Mouse (Mus musculus) hindbrain, embryonic 15.5 days (tissue): ENCODE data around the gene Taf3. TPM values are rescaled to one million over a fixed set of nuclear protein-coding genes. Genes with fewer than 3 reads are reported as not detected.

ENCODE experiments used
- ATAC-seq: fragments of 200-750 bp; cut with Nextera tagmentation; 2 replicates; pipeline ENCODE4 v1.8.0; 2017; ENCODE audit warnings: low read depth, moderate number of reproducible peaks, moderate TSS enrichment; ENCODE audit not compliant: low FRiP score
- H3K27ac ChIP-seq: fragments of 300-500 bp; sonication (generic); replicated peaks from 2 replicates; pipeline ENCODE4 v1.5.1; 2015; ENCODE audit warnings: mild to moderate bottlenecking, inconsistent platforms
- H3K27me3 ChIP-seq: fragments of 300-500 bp; sonication (generic); 2 replicates; pipeline ENCODE4 v1.6.1; 2015; ENCODE audit warnings: control low read depth, inconsistent platforms
- H3K36me3 ChIP-seq: fragments of 300-500 bp; sonication (generic); 2 replicates; pipeline ENCODE4 v1.6.1; 2015; ENCODE audit warnings: control low read depth, inconsistent platforms
- H3K4me1 ChIP-seq: fragments of 300-500 bp; sonication (generic); replicated peaks from 2 replicates; pipeline ENCODE4 v1.6.1; 2015; ENCODE audit warnings: control low read depth, inconsistent platforms
- H3K4me2 ChIP-seq: fragments of 300-500 bp; sonication (generic); 2 replicates; pipeline ENCODE4 v1.6.1; 2015; ENCODE audit warnings: moderate library complexity, mild to moderate bottlenecking, inconsistent platforms
- H3K4me3 ChIP-seq: fragments of 300-500 bp; sonication (generic); 2 replicates; pipeline ENCODE4 v1.5.1; 2015; ENCODE audit warnings: mild to moderate bottlenecking, inconsistent platforms
- H3K9ac ChIP-seq: fragments of 300-500 bp; sonication (generic); 2 replicates; pipeline ENCODE4 v1.6.1; 2015; ENCODE audit warnings: inconsistent platforms
- H3K9me3 ChIP-seq: fragments of 300-500 bp; sonication (generic); 2 replicates; pipeline ENCODE4 v1.6.1; 2016; ENCODE audit warnings: control low read depth, inconsistent platforms
- WGBS: fragments of 180-500 bp; shearing (Covaris S2); methylation state at CpG from one replicate; pipeline ENCODE4 v1.1.7; 2015; 5-methylcytosine and 5-hydroxymethylcytosine counted together
- polyA plus RNA-seq: library from polyadenylated mRNA; unstranded; fragments of >200 nt; fragmentation: Nextera tagmentation; extraction: Ambion mirVana; gene quantifications from 2 replicates; pipeline ENCODE4 v1.2.1, GENCODE M21; 2015

Gene Taf3
- polyA plus RNA-seq, 1 experiment from 2014 or later = 13.3 TPM

- Histone ChIP-seq H3K9me3 (no peaks in the 10 kb centered on the region), H3K4me3 (peak overlapping the region; percentile 28), H3K9ac (no peak overlapping the region), H3K36me3 (no peaks in the 10 kb centered on the region), H3K4me1 (peaks cover 25% of the 10 kb centered on the region), H3K27me3 (peaks cover 59% of the 10 kb centered on the region), H3K27ac (peak overlapping the region; percentile 32; the same call in 1 of the 2 replicates), H3K4me2 (peak overlapping the region; percentile 27)
- ATAC-seq = no peak
- WGBS = 3% methylated on average over 14 of the region's 14 CpGs
Observed at GRCm38 (mm10) chr2:9885217-9885770, 163.1 kb downstream of the Taf3 start.

- Histone ChIP-seq H3K36me3 (no peaks in the 10 kb centered on the region), H3K9me3 (no peaks in the 10 kb centered on the region), H3K27me3 (peaks cover 56% of the 10 kb centered on the region), H3K4me1 (peaks cover 25% of the 10 kb centered on the region), H3K4me3 (peak overlapping the region; percentile 28), H3K27ac (peak overlapping the region; percentile 32; the same call in 1 of the 2 replicates), H3K4me2 (peak overlapping the region; percentile 49), H3K9ac (no peak overlapping the region)
- under 1% methylated on average over 15 of the region's 15 CpGs for WGBS
- ATAC-seq = no peak
Observed at GRCm38 (mm10) chr2:9884533-9885216, 163.7 kb downstream of the Taf3 start.

GRCm38 (mm10) chr2:9883803-9884532, 164.4 kb downstream of the Taf3 start:
- H3K9ac ChIP-seq = no peak overlapping the region
- 0% methylated on average over 27 of the region's 27 CpGs for WGBS

GRCm38 (mm10) chr2:9882926-9883802, 165.2 kb downstream of the Taf3 start:
- Histone ChIP-seq H3K4me1 (peaks cover 24% of the 10 kb centered on the region), H3K27me3 (peaks cover 52% of the 10 kb centered on the region), H3K9ac (no peak overlapping the region), H3K27ac (peak overlapping the region; percentile 16; the same call in 1 of the 2 replicates), H3K36me3 (no peaks in the 10 kb centered on the region), H3K4me2 (peak overlapping the region; percentile 49), H3K9me3 (no peaks in the 10 kb centered on the region), H3K4me3 (peak overlapping the region; percentile 28)
- under 1% methylated on average over 43 of the region's 43 CpGs for WGBS
- no peak for ATAC-seq

More at GRCm38 (mm10) chr2:9883803-9884532, 164.4 kb downstream of the Taf3 start:
- H3K4me3 ChIP-seq = peak overlapping the region; percentile 28
- H3K4me2 ChIP-seq = peak overlapping the region; percentile 49
- peaks cover 55% of the 10 kb centered on the region for H3K27me3 ChIP-seq
- no peaks in the 10 kb centered on the region for H3K9me3 ChIP-seq
- peaks cover 24% of the 10 kb centered on the region for H3K4me1 ChIP-seq
- peak overlapping the region; percentile 27; the same call in 1 of the 2 replicates for H3K27ac ChIP-seq
- H3K36me3 ChIP-seq = no peaks in the 10 kb centered on the region
- ATAC-seq = no peak

GRCm38 (mm10) chr2:9882371-9882925, 165.9 kb downstream of the Taf3 start:
- Histone ChIP-seq H3K27ac (peak overlapping the region; percentile 16), H3K4me2 (peak overlapping the region; percentile 49), H3K9me3 (no peaks in the 10 kb centered on the region), H3K9ac (no peak overlapping the region), H3K4me1 (peaks cover 24% of the 10 kb centered on the region), H3K36me3 (no peaks in the 10 kb centered on the region), H3K4me3 (peak overlapping the region; percentile 28), H3K27me3 (peaks cover 48% of the 10 kb centered on the region)
- under 1% methylated on average over 39 of the region's 39 CpGs for WGBS
- ATAC-seq = no peak

GRCm38 (mm10) chr2:9881611-9882023, 166.8 kb downstream of the Taf3 start:
- Histone ChIP-seq H3K36me3 (no peaks in the 10 kb centered on the region), H3K27me3 (peaks cover 40% of the 10 kb centered on the region), H3K9ac (peak overlapping the region; percentile 11; the same call in 1 of the 2 replicates), H3K4me1 (peaks cover 31% of the 10 kb centered on the region), H3K4me3 (peak overlapping the region; percentile 28), H3K9me3 (no peaks in the 10 kb centered on the region), H3K4me2 (peak overlapping the region; percentile 49), H3K27ac (peak overlapping the region; percentile 55)
- WGBS = 3% methylated on average over 13 of the region's 13 CpGs
- ATAC-seq = peak; percentile 31; the same call in 1 of the 2 replicates

- peak within 1 kb of the TSS; percentile 55 for H3K27ac ChIP-seq
- under 1% methylated on average over 34 of the region's 35 CpGs for WGBS
Observed at GRCm38 (mm10) chr2:9881051-9881591, 167.3 kb downstream of the Taf3 start, which contains the start of gene 4930412O13Rik. Gene 4930412O13Rik, plus strand, starts transcription at chr2:9881252.

GRCm38 (mm10) chr2:9880271-9880670, 168.1 kb downstream of the Taf3 start:
- Histone ChIP-seq H3K36me3 (no peaks in the 10 kb centered on the region), H3K9ac (no peak overlapping the region), H3K4me3 (no peak overlapping the region), H3K9me3 (no peaks in the 10 kb centered on the region), H3K4me1 (peaks cover 31% of the 10 kb centered on the region), H3K4me2 (peak overlapping the region; percentile 62), H3K27me3 (peaks cover 31% of the 10 kb centered on the region), H3K27ac (no peak overlapping the region)
- 3% methylated on average over 11 of the region's 11 CpGs for WGBS
- ATAC-seq = no peak

More at GRCm38 (mm10) chr2:9881051-9881591, 167.3 kb downstream of the Taf3 start, which contains the start of gene 4930412O13Rik:
- no peak for ATAC-seq
- Histone ChIP-seq H3K4me3 (peak within 1 kb of the TSS; percentile 28), H3K36me3 (no peaks in the 10 kb centered on the region), H3K4me1 (peaks cover 31% of the 10 kb centered on the region), H3K9me3 (no peaks in the 10 kb centered on the region), H3K9ac (peak within 1 kb of the TSS; percentile 11; the same call in 1 of the 2 replicates), H3K4me2 (peak within 1 kb of the TSS; percentile 62), H3K27me3 (peaks cover 36% of the 10 kb centered on the region)

- no peak overlapping the region for H3K27ac ChIP-seq
- peaks cover 31% of the 10 kb centered on the region for H3K27me3 ChIP-seq
- ATAC-seq = peak; percentile 92
Observed at GRCm38 (mm10) chr2:9879493-9879892, 168.9 kb downstream of the Taf3 start.

GRCm38 (mm10) chr2:9879092-9879491, 169.3 kb downstream of the Taf3 start:
- no peak for ATAC-seq
- H3K27ac ChIP-seq = no peak overlapping the region
- peak overlapping the region; percentile 62 for H3K4me2 ChIP-seq
- H3K4me1 ChIP-seq = peaks cover 36% of the 10 kb centered on the region
- peaks cover 31% of the 10 kb centered on the region for H3K27me3 ChIP-seq
- no peak overlapping the region for H3K9ac ChIP-seq
- no peaks in the 10 kb centered on the region for H3K36me3 ChIP-seq
- no peaks in the 10 kb centered on the region for H3K9me3 ChIP-seq
- peak overlapping the region; percentile 35 for H3K4me3 ChIP-seq
- WGBS = under 1% methylated on average over 22 of the region's 22 CpGs

More at GRCm38 (mm10) chr2:9879493-9879892, 168.9 kb downstream of the Taf3 start:
- Histone ChIP-seq H3K36me3 (no peaks in the 10 kb centered on the region), H3K9me3 (no peaks in the 10 kb centered on the region), H3K9ac (no peak overlapping the region), H3K4me2 (peak overlapping the region; percentile 62), H3K4me1 (peaks cover 36% of the 10 kb centered on the region), H3K4me3 (peak overlapping the region; percentile 35)
- 0% methylated on average over 21 of the region's 21 CpGs for WGBS
